Mouse (Mus musculus): ENCODE measurements around the gene Bdh1. TPM values are rescaled to one million over a fixed set of nuclear protein-coding genes. Genes with fewer than 3 reads are reported as not detected.

Gene Bdh1
- polyA plus RNA-seq, 1 experiment from 2014 or later = 124 TPM

DNA sequence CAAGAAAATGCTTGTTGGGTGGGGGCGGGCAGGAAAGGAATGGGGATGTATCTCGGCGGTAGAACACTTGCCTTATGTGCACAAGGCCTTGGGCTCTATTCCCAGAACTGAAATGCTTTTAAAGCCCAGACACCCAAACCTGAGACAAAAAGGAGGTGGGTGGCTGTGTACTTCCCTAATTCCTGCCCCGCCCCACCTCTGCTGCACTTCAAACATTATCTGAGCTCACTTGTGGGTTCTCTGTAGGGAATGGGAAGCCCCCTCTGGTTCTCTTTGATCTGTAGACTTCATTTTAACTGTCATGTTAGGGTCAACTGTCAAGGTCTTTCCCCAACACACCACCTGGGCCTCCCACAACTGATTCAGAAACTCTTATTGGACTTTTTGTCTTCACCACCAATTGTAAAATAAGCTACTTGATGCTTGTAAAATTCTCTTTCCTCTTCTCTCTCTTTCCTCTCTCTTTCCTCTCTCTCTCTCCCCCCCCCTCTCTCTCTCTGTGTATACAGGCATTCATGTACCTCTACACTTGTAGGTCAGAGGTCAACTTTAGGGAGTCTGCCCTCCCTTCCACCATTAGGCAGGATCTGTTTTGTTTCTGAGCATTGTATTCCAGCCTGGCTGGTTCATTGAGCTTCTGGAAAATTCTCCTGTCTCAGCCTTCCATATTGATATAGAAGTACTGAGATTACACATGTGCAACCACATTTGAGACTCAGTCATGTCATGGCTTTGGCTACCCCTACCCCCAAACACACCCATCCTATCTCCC lies 2.5 kb downstream of the Bdh1 start:
- H3K36me3 ChIP-seq (ENCODE audit: control insufficient read depth, insufficient read depth, low read length) = no peaks in the 10 kb centered on the region
- no peak for ATAC-seq
- no peak overlapping the region for H3K9ac ChIP-seq (ENCODE audit: low read depth, low read length)
- H3K4me1 ChIP-seq (ENCODE audit: control insufficient read depth, insufficient read depth, low read length) = no peaks in the 10 kb centered on the region
- 94% methylated on average over 4 of the region's 4 CpGs for WGBS
- H3K4me2 ChIP-seq (ENCODE audit: low read length) = no peak overlapping the region
- no peak overlapping the region for H3K4me3 ChIP-seq (ENCODE audit: low read depth, low read length)
- H3K27ac ChIP-seq (ENCODE audit: low read length) = no peak overlapping the region
- H3K9me3 ChIP-seq (replicated peaks; ENCODE audit: control insufficient read depth, low read length, poor library complexity, severe bottlenecking) = no peaks in the 10 kb centered on the region
- peaks cover 2% of the 10 kb centered on the region; the same call in 1 of the 2 replicates for H3K27me3 ChIP-seq (ENCODE audit: control insufficient read depth, insufficient read depth, low read depth, low read length)

DNA sequence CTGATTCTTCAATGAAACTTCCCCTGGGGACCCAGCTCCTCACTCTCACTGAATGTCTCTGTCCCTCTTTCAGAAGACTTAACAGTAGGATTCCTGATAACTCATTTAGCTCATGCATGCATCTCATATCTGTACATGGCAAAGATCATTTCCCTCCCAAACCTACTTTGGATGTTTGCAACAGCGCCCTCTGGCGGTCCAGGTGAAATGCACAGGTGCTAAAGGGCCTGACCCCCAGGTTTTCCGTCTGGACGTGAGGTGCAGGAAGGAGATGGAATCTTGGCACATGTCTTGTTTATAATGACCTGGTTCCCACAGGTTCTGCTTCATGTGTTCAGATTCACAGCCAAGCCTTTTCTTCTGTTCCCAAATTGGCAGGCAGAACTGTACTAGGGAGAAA lies 3.4 kb downstream of the Bdh1 start:
- Histone ChIP-seq H3K9ac (ENCODE audit: low read depth, low read length) (no peak overlapping the region), H3K36me3 (ENCODE audit: control insufficient read depth, insufficient read depth, low read length) (no peaks in the 10 kb centered on the region), H3K27ac (ENCODE audit: low read length) (no peak overlapping the region), H3K4me1 (ENCODE audit: control insufficient read depth, insufficient read depth, low read length) (0 out of 2 replicates have a peak, but pooled peaks cover 2% of the 10 kb centered on the region), H3K4me3 (ENCODE audit: low read depth, low read length) (no peak overlapping the region), H3K27me3 (ENCODE audit: control insufficient read depth, insufficient read depth, low read depth, low read length) (peaks cover 2% of the 10 kb centered on the region; the same call in 1 of the 2 replicates), H3K4me2 (ENCODE audit: low read length) (no peak overlapping the region), H3K9me3 (replicated peaks; ENCODE audit: control insufficient read depth, low read length, poor library complexity, severe bottlenecking) (no peaks in the 10 kb centered on the region)
- no peak for ATAC-seq
- 6% methylated on average over 4 of the region's 4 CpGs for WGBS

DNA sequence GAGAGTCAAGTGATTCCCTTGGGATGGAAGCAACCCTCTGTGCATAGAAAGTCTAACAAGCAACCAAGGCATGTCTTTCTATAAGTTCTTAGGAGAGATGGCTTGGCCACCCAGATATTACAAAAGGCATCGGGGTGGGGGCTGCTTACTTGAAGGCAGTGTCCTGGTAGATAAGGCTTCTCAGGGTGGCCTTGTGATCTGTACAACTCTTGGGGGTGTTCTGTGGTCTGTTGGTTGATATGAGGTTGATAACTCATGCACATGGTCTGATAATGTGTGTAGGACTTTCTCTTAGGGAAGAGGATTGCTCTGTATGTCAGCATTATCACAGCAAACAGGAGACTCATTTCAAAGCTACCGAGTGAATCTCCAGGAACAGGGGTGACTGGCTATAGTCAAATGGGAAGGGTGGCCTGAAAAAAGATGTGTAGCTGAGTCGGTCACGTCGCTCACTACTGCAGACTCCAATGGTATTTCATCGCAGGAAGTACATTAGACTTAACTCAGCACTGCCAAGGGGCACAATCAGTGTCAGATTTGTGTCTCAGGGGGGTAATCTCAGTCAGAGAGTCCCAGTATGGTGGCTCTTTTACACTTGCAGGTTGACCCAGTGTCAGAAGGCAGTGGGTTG lies 4.5 kb downstream of the Bdh1 start:
- WGBS = 88% methylated on average over 6 of the region's 6 CpGs
- no peak for ATAC-seq
- Histone ChIP-seq H3K4me2 (ENCODE audit: low read length) (no peak overlapping the region), H3K4me1 (ENCODE audit: control insufficient read depth, insufficient read depth, low read length) (0 out of 2 replicates have a peak, but pooled peaks cover 4% of the 10 kb centered on the region), H3K9ac (ENCODE audit: low read depth, low read length) (no peak overlapping the region), H3K4me3 (ENCODE audit: low read depth, low read length) (no peak overlapping the region), H3K27ac (ENCODE audit: low read length) (no peak overlapping the region), H3K36me3 (ENCODE audit: control insufficient read depth, insufficient read depth, low read length) (no peaks in the 10 kb centered on the region), H3K27me3 (ENCODE audit: control insufficient read depth, insufficient read depth, low read depth, low read length) (peaks cover 2% of the 10 kb centered on the region; the same call in 1 of the 2 replicates), H3K9me3 (replicated peaks; ENCODE audit: control insufficient read depth, low read length, poor library complexity, severe bottlenecking) (no peaks in the 10 kb centered on the region)

DNA sequence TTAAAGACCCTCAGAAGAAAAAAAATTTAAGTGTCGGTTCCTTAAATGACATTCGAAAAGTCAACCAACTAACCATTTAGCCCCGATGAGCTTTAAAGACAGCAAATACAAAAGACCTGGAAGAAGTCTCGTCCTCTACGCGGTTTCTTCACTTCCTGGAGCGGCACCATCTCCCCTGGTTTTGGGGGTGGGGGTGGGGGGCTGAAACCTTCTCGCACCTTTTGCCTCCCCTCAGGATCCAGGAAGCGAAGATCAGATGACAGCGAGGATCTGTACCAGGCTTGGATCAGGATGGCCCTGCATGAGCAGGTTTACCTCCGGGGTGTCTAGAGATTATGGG lies 6.2 kb downstream of the Bdh1 start:
- Histone ChIP-seq H3K4me3 (ENCODE audit: low read depth, low read length) (peak overlapping the region; percentile 77), H3K4me2 (ENCODE audit: low read length) (peak overlapping the region; percentile 66), H3K9me3 (replicated peaks; ENCODE audit: control insufficient read depth, low read length, poor library complexity, severe bottlenecking) (no peaks in the 10 kb centered on the region), H3K27ac (ENCODE audit: low read length) (peak overlapping the region; percentile 94), H3K27me3 (ENCODE audit: control insufficient read depth, insufficient read depth, low read depth, low read length) (peaks cover 2% of the 10 kb centered on the region; the same call in 1 of the 2 replicates), H3K9ac (ENCODE audit: low read depth, low read length) (peak overlapping the region; percentile 87), H3K36me3 (ENCODE audit: control insufficient read depth, insufficient read depth, low read length) (no peaks in the 10 kb centered on the region), H3K4me1 (ENCODE audit: control insufficient read depth, insufficient read depth, low read length) (peaks cover 7% of the 10 kb centered on the region; the same call in 1 of the 2 replicates)
- 6% methylated on average over 11 of the region's 11 CpGs for WGBS
- no peak for ATAC-seq

DNA sequence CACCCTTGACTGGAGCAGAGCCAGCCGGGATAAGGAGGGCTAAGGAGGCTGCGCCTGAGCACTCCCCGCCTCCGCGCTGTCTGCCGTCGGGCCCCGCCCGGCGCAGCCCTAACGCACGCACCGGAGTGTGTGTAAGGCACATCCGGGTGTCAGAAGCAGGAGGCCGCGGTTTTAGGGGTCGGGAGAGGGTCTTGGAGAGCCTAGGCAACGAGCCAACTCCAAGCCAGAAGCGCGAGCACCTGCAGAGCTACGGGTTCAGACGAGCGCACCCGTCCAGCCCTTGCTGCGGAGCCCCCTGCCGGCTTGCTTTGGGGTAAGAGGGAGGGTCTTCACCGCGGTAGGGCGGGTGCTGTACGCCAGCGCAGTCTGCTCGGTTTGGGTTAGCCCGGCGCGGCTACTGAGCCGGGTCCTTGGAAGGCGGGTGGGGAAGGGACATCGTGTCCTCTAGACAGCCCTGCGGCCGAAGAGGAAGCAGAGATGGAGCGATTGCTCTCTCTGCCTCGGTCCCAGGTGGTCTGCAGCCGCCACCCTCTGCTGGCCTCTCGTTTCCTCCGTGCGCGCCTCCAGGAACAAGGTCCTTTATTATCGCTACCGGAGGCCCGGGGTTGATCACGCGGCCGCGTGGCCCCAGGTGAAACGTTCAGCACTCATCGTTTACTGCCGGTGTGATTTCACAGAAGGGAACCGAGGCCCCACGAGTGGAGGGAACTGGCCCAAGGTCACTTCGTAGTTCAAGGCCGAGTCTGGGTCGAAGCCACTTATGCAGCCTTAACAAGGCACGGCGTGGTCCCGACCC lies 6.8 kb downstream of the Bdh1 start:
- Histone ChIP-seq H3K4me2 (ENCODE audit: low read length) (peak overlapping the region; percentile 66), H3K4me3 (ENCODE audit: low read depth, low read length) (peak overlapping the region; percentile 77), H3K9me3 (replicated peaks; ENCODE audit: control insufficient read depth, low read length, poor library complexity, severe bottlenecking) (no peaks in the 10 kb centered on the region), H3K4me1 (ENCODE audit: control insufficient read depth, insufficient read depth, low read length) (peaks cover 12% of the 10 kb centered on the region; the same call in 1 of the 2 replicates), H3K36me3 (ENCODE audit: control insufficient read depth, insufficient read depth, low read length) (no peaks in the 10 kb centered on the region), H3K27ac (ENCODE audit: low read length) (peak overlapping the region; percentile 94), H3K9ac (ENCODE audit: low read depth, low read length) (peak overlapping the region; percentile 87), H3K27me3 (ENCODE audit: control insufficient read depth, insufficient read depth, low read depth, low read length) (peaks cover 2% of the 10 kb centered on the region; the same call in 1 of the 2 replicates)
- peak; percentile 77 for ATAC-seq
- under 1% methylated on average over 65 of the region's 65 CpGs for WGBS

DNA sequence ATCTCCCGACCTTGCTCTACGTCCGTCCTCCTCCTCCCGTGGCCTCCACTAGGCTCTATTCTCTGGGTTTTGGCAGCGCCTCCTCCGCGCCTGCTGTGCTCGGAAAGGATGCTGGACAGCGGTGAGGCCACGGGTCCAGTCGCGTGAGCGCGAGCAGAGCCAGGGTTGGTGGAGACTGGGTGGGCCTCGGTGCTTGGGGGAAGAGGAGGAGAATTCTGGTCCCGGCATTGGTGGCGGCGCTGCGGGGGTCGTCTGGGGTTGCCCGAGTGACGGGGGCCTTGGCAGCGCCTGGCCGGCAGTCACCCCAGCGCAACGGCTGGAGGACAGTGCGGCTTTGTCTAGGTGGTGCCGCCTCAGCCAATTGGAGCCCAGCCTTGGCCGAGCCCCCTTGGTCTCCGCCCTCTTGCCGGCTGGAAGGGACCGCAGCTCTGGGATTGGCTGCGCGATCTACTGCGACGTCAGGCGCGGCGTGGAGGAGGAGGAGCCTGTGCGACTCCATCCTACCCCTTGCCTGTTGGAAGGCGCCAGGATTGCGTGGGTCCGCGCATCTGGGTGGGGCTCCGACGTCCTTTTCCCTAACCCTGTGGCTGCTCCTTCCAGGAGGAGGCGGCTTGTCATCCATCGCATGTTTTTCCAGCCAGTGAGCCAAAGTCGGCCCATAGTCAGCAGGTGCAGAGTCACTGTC lies 7.5 kb downstream of the Bdh1 start:
- Histone ChIP-seq H3K4me3 (ENCODE audit: low read depth, low read length) (peak overlapping the region; percentile 77), H3K4me1 (ENCODE audit: control insufficient read depth, insufficient read depth, low read length) (peaks cover 14% of the 10 kb centered on the region; the same call in 1 of the 2 replicates), H3K9me3 (replicated peaks; ENCODE audit: control insufficient read depth, low read length, poor library complexity, severe bottlenecking) (no peaks in the 10 kb centered on the region), H3K4me2 (ENCODE audit: low read length) (peak overlapping the region; percentile 66), H3K9ac (ENCODE audit: low read depth, low read length) (peak overlapping the region; percentile 87), H3K27me3 (ENCODE audit: control insufficient read depth, insufficient read depth, low read depth, low read length) (peaks cover 2% of the 10 kb centered on the region; the same call in 1 of the 2 replicates), H3K36me3 (ENCODE audit: control insufficient read depth, insufficient read depth, low read length) (no peaks in the 10 kb centered on the region), H3K27ac (ENCODE audit: low read length) (peak overlapping the region; percentile 94)
- 0% methylated on average over 49 of the region's 49 CpGs for WGBS
- ATAC-seq = peak; percentile 98

DNA sequence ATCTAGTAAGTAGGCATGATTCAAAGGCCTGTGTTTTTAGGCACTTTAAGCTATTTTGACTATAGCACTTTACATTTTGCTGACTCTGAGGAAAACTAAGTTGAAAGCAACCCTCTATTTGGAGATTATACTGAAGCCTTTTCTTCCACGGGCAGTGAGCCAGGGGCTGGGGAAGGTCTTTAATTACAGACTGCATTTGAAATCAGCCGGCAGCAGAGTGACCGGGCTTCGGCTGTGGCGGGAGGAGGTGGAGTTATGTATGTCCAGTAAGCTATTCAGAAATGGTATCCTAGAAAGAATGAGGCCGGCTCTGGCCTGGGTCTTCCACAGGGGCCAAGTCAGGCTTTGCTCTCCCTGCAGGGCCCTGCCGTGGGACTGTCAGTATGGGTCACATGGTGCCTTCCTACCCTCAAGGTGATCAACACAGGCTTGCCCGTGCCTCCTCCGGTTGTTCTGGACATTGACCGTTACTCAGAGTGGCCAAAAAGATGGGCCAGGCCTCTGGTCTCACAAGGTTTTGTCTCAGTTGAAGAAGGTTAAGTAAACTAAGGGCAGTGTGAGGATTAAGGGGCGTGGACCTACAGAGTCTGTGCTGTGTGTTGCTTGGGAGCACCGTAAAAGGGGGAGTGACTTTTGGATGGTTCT lies 11.5 kb downstream of the Bdh1 start:
- ATAC-seq = no peak
- H3K4me2 ChIP-seq (ENCODE audit: low read length) = 0 out of 2 replicates have a peak overlapping the region, but pooled peaks have one; percentile 11
- H3K36me3 ChIP-seq (ENCODE audit: control insufficient read depth, insufficient read depth, low read length) = peaks cover 3% of the 10 kb centered on the region
- no peak overlapping the region for H3K9ac ChIP-seq (ENCODE audit: low read depth, low read length)
- H3K4me1 ChIP-seq (ENCODE audit: control insufficient read depth, insufficient read depth, low read length) = peaks cover 14% of the 10 kb centered on the region; the same call in 1 of the 2 replicates
- 57% methylated on average over 12 of the region's 12 CpGs for WGBS
- H3K27me3 ChIP-seq (ENCODE audit: control insufficient read depth, insufficient read depth, low read depth, low read length) = no peaks in the 10 kb centered on the region
- no peaks in the 10 kb centered on the region for H3K9me3 ChIP-seq (replicated peaks; ENCODE audit: control insufficient read depth, low read length, poor library complexity, severe bottlenecking)
- no peak overlapping the region for H3K4me3 ChIP-seq (ENCODE audit: low read depth, low read length)
- peak overlapping the region; percentile 15; the same call in 1 of the 2 replicates for H3K27ac ChIP-seq (ENCODE audit: low read length)

DNA sequence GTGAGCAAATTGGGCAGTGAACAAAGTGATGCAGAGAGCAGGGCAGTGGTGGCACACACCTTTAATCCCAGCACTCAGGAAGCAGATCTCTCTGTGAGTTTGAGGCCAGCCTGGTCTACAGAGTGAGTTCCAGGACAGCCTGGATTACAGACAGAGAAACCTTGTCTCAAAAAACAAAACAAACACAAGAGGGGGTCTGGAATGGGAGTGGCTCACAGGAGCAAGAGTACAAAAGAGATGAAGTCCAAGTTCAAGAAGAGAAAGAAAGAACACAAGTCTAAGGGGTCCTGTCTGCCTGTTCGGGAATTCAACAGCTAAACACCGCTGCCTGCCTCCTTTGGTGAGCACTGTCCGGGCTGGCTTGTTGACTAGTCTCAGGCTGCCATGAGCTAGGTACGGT lies 13.1 kb downstream of the Bdh1 start:
- no peak overlapping the region for H3K4me3 ChIP-seq (ENCODE audit: low read depth, low read length)
- no peaks in the 10 kb centered on the region for H3K27me3 ChIP-seq (ENCODE audit: control insufficient read depth, insufficient read depth, low read depth, low read length)
- WGBS = 60% methylated on average over 4 of the region's 4 CpGs
- peaks cover 15% of the 10 kb centered on the region for H3K36me3 ChIP-seq (ENCODE audit: control insufficient read depth, insufficient read depth, low read length)
- H3K27ac ChIP-seq (ENCODE audit: low read length) = no peak overlapping the region
- no peak overlapping the region for H3K4me2 ChIP-seq (ENCODE audit: low read length)
- H3K9ac ChIP-seq (ENCODE audit: low read depth, low read length) = no peak overlapping the region
- peaks cover 14% of the 10 kb centered on the region; the same call in 1 of the 2 replicates for H3K4me1 ChIP-seq (ENCODE audit: control insufficient read depth, insufficient read depth, low read length)
- no peak for ATAC-seq
- no peaks in the 10 kb centered on the region for H3K9me3 ChIP-seq (replicated peaks; ENCODE audit: control insufficient read depth, low read length, poor library complexity, severe bottlenecking)

All from midbrain, embryonic 16.5 days (tissue).